Mouse (Mus musculus) heart, embryonic 16.5 days (tissue): ENCODE measurements around the gene Rps2. TPM values are rescaled to one million over a fixed set of nuclear protein-coding genes. Genes with fewer than 3 reads are reported as not detected.
"Not testable (repeated sequence)": the region's sequence is repeated elsewhere in the genome, so short reads cannot be mapped to it uniquely, and the experiment has no call there.

Experiments
- ATAC-seq: fragments of 200-750 bp; cut with Nextera tagmentation; replicated peaks from 2 replicates; pipeline ENCODE4 v1.8.0; 2017; ENCODE audit warnings: moderate number of reproducible peaks; ENCODE audit not compliant: insufficient read depth, low FRiP score; ENCODE audit errors: extremely low read depth
- H3K27ac ChIP-seq: fragments of 300-500 bp; sonication (generic); 2 replicates; pipeline ENCODE4 v1.5.1; 2014; ENCODE audit warnings: mild to moderate bottlenecking, low read length, control low read depth, moderate library complexity
- H3K27me3 ChIP-seq: fragments of 300-500 bp; sonication (generic); 2 replicates; pipeline ENCODE4 v1.6.1; 2014; ENCODE audit warnings: low read length, mixed read lengths; ENCODE audit not compliant: control insufficient read depth, insufficient read depth
- H3K36me3 ChIP-seq: fragments of 300-500 bp; sonication (generic); 2 replicates; pipeline ENCODE4 v1.6.1; 2014; ENCODE audit not compliant: control insufficient read depth, insufficient read depth
- H3K4me1 ChIP-seq: fragments of 300-500 bp; sonication (generic); 2 replicates; pipeline ENCODE4 v1.6.1; 2014; ENCODE audit warnings: low read length, mixed read lengths; ENCODE audit not compliant: control insufficient read depth, insufficient read depth
- H3K4me2 ChIP-seq: fragments of 300-500 bp; sonication (generic); 2 replicates; pipeline ENCODE4 v1.6.1; 2014; ENCODE audit warnings: low read depth, mild to moderate bottlenecking, control low read depth, low read length
- H3K4me3 ChIP-seq: fragments of 300-500 bp; sonication (generic); 2 replicates; pipeline ENCODE4 v1.5.1; 2014; ENCODE audit warnings: mild to moderate bottlenecking, control low read depth, low read length
- H3K9ac ChIP-seq: fragments of 300-500 bp; sonication (generic); 2 replicates; pipeline ENCODE4 v1.6.1; 2014; ENCODE audit warnings: low read length, control low read depth
- H3K9me3 ChIP-seq: fragments of 300-500 bp; sonication (generic); replicated peaks from 2 replicates; pipeline ENCODE4 v1.6.1; 2016; ENCODE audit warnings: low read length; ENCODE audit not compliant: control insufficient read depth
- WGBS: fragments of 180-500 bp; shearing (Covaris S2); extraction: QIAGEN DNeasy Blood & Tissue Kit; methylation state at CpG from one replicate; pipeline ENCODE4 v1.1.7; 2014; 5-methylcytosine and 5-hydroxymethylcytosine counted together
- polyA plus RNA-seq: library from polyadenylated mRNA; unstranded; fragments of >200 nt; fragmentation: Nextera tagmentation; extraction: Ambion mirVana; gene quantifications from 2 replicates; pipeline ENCODE4 v1.2.1, GENCODE M21; 2015

Rps2 gene
- polyA plus RNA-seq = 843 and 891 TPM in 2 replicates

GRCm38 (mm10) chr17:24717943-24718342, at the start of gene Rps2, which contains the start of gene Rnf151:
Gene Rps2 (plus strand): TSS chr17:24718116.
Gene Rnf151 (minus strand): TSS chr17:24718063.
- Histone ChIP-seq H3K27ac (no peak within 1 kb of the TSS), H3K9ac (peak within 1 kb of the TSS; percentile 95; the same call in 1 of the 2 replicates), H3K27me3 (no peaks in the 10 kb centered on the region), H3K4me1 (peaks cover 23% of the 10 kb centered on the region), H3K9me3 (no peaks in the 10 kb centered on the region), H3K4me3 (peak within 1 kb of the TSS; percentile 90), H3K36me3 (peaks cover 13% of the 10 kb centered on the region), H3K4me2 (peak within 1 kb of the TSS; percentile 69)
- ATAC-seq = no peak
- 84% methylated on average over 4 of the region's 4 CpGs for WGBS

- H3K4me1 ChIP-seq = peaks cover 30% of the 10 kb centered on the region
- peak overlapping the region; percentile 91 for H3K4me3 ChIP-seq
- H3K27me3 ChIP-seq, ATAC-seq, H3K36me3 ChIP-seq, H3K9me3 ChIP-seq: not testable (repeated sequence)
- WGBS = 5% methylated on average over 15 of the region's 15 CpGs
- peak overlapping the region; percentile 69 for H3K4me2 ChIP-seq
- H3K9ac ChIP-seq = peak overlapping the region; percentile 97
- H3K27ac ChIP-seq = peak overlapping the region; percentile 63
Measured at GRCm38 (mm10) chr17:24669214-24669544, 48.7 kb upstream of the Rps2 start.

GRCm38 (mm10) chr17:24669545-24670245, 48.2 kb upstream of the Rps2 start, which contains the start of gene Zfp598:
Gene Zfp598 (plus strand): TSS chr17:24669687.
- peaks cover 30% of the 10 kb centered on the region for H3K4me1 ChIP-seq
- peak within 1 kb of the TSS; percentile 87 for H3K27ac ChIP-seq
- no peaks in the 10 kb centered on the region for H3K9me3 ChIP-seq
- WGBS = 0% methylated on average over 76 of the region's 80 CpGs
- H3K9ac ChIP-seq = peak within 1 kb of the TSS; percentile 97
- H3K4me3 ChIP-seq = peak within 1 kb of the TSS; percentile 91
- no peaks in the 10 kb centered on the region for H3K36me3 ChIP-seq
- no peaks in the 10 kb centered on the region for H3K27me3 ChIP-seq
- H3K4me2 ChIP-seq = peak within 1 kb of the TSS; percentile 79
- ATAC-seq = peak; percentile 98

DNA sequence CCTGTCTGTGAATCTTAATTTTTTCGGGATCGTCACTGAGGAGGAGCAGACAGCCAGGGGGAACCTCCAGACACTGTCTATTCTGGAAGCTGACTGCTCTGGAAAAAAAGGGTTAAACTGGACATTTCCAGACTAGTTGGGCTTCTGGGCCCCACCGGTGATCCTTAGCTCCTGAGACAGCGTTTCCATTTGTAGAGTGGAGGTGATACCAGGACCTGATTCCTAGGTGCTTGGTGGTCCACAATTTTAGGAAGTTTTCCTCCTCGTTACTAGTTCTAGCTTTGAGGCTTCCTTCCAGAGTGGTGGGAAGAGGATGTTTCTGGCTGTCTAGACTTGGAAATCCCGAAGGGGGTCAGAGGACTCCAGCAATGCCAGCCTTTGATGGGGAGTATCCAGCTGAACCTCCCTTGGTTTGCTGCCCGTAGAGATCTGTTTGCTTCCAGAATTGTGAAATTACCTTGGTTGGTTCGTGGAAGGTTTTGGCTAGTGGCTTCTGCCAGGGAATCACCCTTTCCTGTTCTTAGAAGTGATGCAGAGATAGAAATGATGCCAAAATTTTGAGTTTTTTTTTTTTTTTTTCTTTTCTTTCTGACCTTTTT, 47.6 kb upstream of the Rps2 start:
- no peaks in the 10 kb centered on the region for H3K36me3 ChIP-seq
- WGBS = 8% methylated on average over 8 of the region's 8 CpGs

GRCm38 (mm10) chr17:24671346-24671745, 46.6 kb upstream of the Rps2 start:
- no peaks in the 10 kb centered on the region for H3K9me3 ChIP-seq
- H3K27ac ChIP-seq = no peak overlapping the region
- no peak overlapping the region for H3K4me3 ChIP-seq
- peak overlapping the region; percentile 79; the same call in 1 of the 2 replicates for H3K4me2 ChIP-seq
- H3K9ac ChIP-seq = peak overlapping the region; percentile 97
- WGBS = 58% methylated on average over 5 of the region's 5 CpGs
- H3K36me3 ChIP-seq = no peaks in the 10 kb centered on the region
- no peaks in the 10 kb centered on the region for H3K27me3 ChIP-seq
- peaks cover 33% of the 10 kb centered on the region for H3K4me1 ChIP-seq
- ATAC-seq = no peak

More for the DNA sequence above, 47.6 kb upstream of the Rps2 start:
- ATAC-seq = no peak
- Histone ChIP-seq H3K4me3 (peak overlapping the region; percentile 91), H3K9me3 (no peaks in the 10 kb centered on the region), H3K4me2 (peak overlapping the region; percentile 79), H3K27me3 (no peaks in the 10 kb centered on the region), H3K27ac (peak overlapping the region; percentile 87), H3K9ac (peak overlapping the region; percentile 97), H3K4me1 (peaks cover 30% of the 10 kb centered on the region)

DNA sequence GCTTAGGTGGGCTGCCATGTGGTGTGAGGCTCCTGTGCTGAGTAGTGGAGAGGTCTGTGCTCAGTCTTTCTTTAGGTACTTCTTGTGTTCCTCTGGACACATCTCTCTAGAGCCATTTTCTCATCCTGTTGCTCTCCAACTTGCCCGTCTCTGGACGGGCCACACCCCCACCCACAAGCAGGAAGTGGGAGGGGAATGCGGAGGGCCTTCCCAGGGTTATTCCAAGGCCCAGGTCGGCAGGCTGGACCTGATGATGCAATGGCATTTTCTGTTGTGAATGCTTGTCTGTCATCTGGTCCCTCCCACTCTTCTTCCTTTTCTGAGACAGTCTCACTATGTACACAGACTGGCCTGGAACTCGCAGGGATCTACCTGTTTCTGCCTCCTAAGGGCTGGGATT, 45.8 kb upstream of the Rps2 start:
- Histone ChIP-seq H3K9ac (peak overlapping the region; percentile 97; the same call in 1 of the 2 replicates), H3K4me1 (peaks cover 33% of the 10 kb centered on the region), H3K4me2 (peak overlapping the region; percentile 42), H3K27ac (peak overlapping the region; percentile 42; the same call in 1 of the 2 replicates), H3K27me3 (no peaks in the 10 kb centered on the region), H3K36me3 (peaks cover 3% of the 10 kb centered on the region; the same call in 1 of the 2 replicates), H3K9me3 (no peaks in the 10 kb centered on the region), H3K4me3 (no peak overlapping the region)
- ATAC-seq = no peak
- WGBS = 24% methylated on average over 5 of the region's 5 CpGs

- 59% methylated on average over 7 of the region's 7 CpGs for WGBS
- ATAC-seq = no peak
- Histone ChIP-seq H3K36me3 (peaks cover 19% of the 10 kb centered on the region), H3K4me1 (peaks cover 28% of the 10 kb centered on the region), H3K4me3 (no peak overlapping the region), H3K9ac (no peak overlapping the region), H3K9me3 (no peaks in the 10 kb centered on the region), H3K27ac (no peak overlapping the region), H3K27me3 (no peaks in the 10 kb centered on the region), H3K4me2 (no peak overlapping the region)
Measured at GRCm38 (mm10) chr17:24674277-24674676, 43.6 kb upstream of the Rps2 start.

DNA sequence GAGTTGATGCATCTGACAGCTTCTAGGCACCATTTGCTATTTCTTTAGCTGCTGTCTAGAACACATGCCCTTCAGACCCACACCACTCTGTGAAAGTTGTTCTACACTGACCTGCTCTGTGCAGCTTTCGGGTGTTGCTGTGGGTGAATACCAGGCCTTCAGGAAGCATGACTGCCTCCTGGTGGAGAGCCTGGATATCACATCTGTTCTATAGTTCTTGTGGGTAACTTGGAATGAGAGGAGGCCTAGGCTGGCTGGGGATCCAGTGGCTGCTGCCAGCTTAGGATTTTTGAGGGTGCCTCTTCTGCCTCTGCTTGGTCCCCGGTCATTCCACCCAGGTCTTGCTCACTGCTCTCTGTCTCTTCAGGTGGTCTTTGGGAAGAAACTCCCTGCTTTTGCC, 41.7 kb upstream of the Rps2 start:
- H3K4me3 ChIP-seq = no peak overlapping the region
- H3K27me3 ChIP-seq = no peaks in the 10 kb centered on the region
- peaks cover 18% of the 10 kb centered on the region for H3K4me1 ChIP-seq
- no peak for ATAC-seq
- H3K4me2 ChIP-seq = no peak overlapping the region
- H3K9me3 ChIP-seq = no peaks in the 10 kb centered on the region
- H3K9ac ChIP-seq = no peak overlapping the region
- peaks cover 33% of the 10 kb centered on the region for H3K36me3 ChIP-seq
- WGBS = 60% methylated on average over 2 of the region's 2 CpGs
- no peak overlapping the region for H3K27ac ChIP-seq

DNA sequence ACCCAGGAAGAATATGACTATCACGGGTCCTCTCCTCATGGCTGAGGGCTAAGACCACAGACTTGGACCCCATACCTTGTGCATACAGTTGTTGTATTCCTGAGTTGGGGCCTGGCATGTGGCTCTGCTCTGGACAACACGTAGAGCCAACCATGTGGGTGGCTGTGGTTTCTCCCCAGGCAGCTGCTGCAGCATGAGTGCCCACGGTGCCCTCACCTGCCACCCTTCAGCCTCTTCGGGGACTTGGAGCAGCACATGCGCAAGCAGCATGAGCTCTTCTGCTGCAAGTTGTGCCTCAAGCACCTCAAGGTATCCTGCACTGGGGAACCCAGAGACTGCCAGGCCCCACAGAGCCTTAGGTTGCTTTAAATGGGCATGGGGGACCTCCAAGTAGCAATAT, 41.0 kb upstream of the Rps2 start:
- Histone ChIP-seq H3K27ac (no peak overlapping the region), H3K36me3 (peaks cover 37% of the 10 kb centered on the region), H3K4me1 (peaks cover 11% of the 10 kb centered on the region), H3K4me3 (no peak overlapping the region), H3K4me2 (no peak overlapping the region), H3K9me3 (no peaks in the 10 kb centered on the region), H3K9ac (no peak overlapping the region), H3K27me3 (no peaks in the 10 kb centered on the region)
- ATAC-seq = no peak
- WGBS = 92% methylated on average over 5 of the region's 5 CpGs
